Mouse (Mus musculus) forebrain, embryonic 15.5 days (tissue): Measurements from ENCODE around the gene Gm10719. TPM values are rescaled to one million over a fixed set of nuclear protein-coding genes. Genes with fewer than 3 reads are reported as not detected.
"Not testable (repeated sequence)": the region's sequence is repeated elsewhere in the genome, so short reads cannot be mapped to it uniquely, and the experiment has no call there.

Experiments used
- ATAC-seq: fragments of 200-750 bp; cut with Nextera tagmentation; replicated peaks from 2 replicates; pipeline ENCODE4 v1.8.0; 2017; ENCODE audit warnings: mild to moderate bottlenecking, moderate TSS enrichment, moderate library complexity
- H3K27ac ChIP-seq: fragments of 300-500 bp; sonication (generic); replicated peaks from 2 replicates; pipeline ENCODE4 v1.5.1; 2015; ENCODE audit warnings: mild to moderate bottlenecking, inconsistent platforms
- H3K27me3 ChIP-seq: fragments of 300-500 bp; sonication (generic); 2 replicates; pipeline ENCODE4 v1.6.1; 2015; ENCODE audit warnings: inconsistent platforms
- H3K36me3 ChIP-seq: fragments of 300-500 bp; sonication (generic); 2 replicates; pipeline ENCODE4 v1.6.1; 2015; ENCODE audit warnings: mild to moderate bottlenecking, inconsistent platforms
- H3K4me1 ChIP-seq: fragments of 300-500 bp; sonication (generic); 2 replicates; pipeline ENCODE4 v1.6.1; 2015; ENCODE audit warnings: inconsistent platforms
- H3K4me2 ChIP-seq: fragments of 300-500 bp; sonication (generic); replicated peaks from 2 replicates; pipeline ENCODE4 v1.6.1; 2015; ENCODE audit warnings: mild to moderate bottlenecking, inconsistent platforms
- H3K4me3 ChIP-seq: fragments of 300-500 bp; sonication (generic); 2 replicates; pipeline ENCODE4 v1.5.1; 2015; ENCODE audit warnings: mild to moderate bottlenecking, inconsistent platforms
- H3K9ac ChIP-seq: fragments of 300-500 bp; sonication (generic); replicated peaks from 2 replicates; pipeline ENCODE4 v1.6.1; 2015; ENCODE audit warnings: mild to moderate bottlenecking, inconsistent platforms
- H3K9me3 ChIP-seq: fragments of 300-500 bp; sonication (generic); 2 replicates; pipeline ENCODE4 v1.6.1; 2016; ENCODE audit warnings: inconsistent platforms
- WGBS: fragments of 180-500 bp; shearing (Covaris S2); methylation state at CpG from one replicate; pipeline ENCODE4 v1.1.7; 2015; ENCODE audit warnings: mixed read lengths; 5-methylcytosine and 5-hydroxymethylcytosine counted together
- polyA plus RNA-seq: library from polyadenylated mRNA; unstranded; fragments of >200 nt; fragmentation: Nextera tagmentation; extraction: Ambion mirVana; gene quantifications from 2 replicates; pipeline ENCODE4 v1.2.1, GENCODE M21; 2015

Gm10719 gene
- polyA plus RNA-seq = not detected in 2 replicates

- not testable (repeated sequence) for H3K27me3 ChIP-seq, H3K4me1 ChIP-seq, H3K9ac ChIP-seq, H3K4me2 ChIP-seq, ATAC-seq, H3K27ac ChIP-seq, H3K9me3 ChIP-seq, H3K36me3 ChIP-seq, H3K4me3 ChIP-seq
- WGBS = 66% methylated on average over 2 of the region's 9 CpGs
Observed at GRCm38 (mm10) chr9:3017108-3017507, at the start of gene Gm10719. TSS of gene Gm10719 (plus strand) at chr9:3017408.

DNA sequence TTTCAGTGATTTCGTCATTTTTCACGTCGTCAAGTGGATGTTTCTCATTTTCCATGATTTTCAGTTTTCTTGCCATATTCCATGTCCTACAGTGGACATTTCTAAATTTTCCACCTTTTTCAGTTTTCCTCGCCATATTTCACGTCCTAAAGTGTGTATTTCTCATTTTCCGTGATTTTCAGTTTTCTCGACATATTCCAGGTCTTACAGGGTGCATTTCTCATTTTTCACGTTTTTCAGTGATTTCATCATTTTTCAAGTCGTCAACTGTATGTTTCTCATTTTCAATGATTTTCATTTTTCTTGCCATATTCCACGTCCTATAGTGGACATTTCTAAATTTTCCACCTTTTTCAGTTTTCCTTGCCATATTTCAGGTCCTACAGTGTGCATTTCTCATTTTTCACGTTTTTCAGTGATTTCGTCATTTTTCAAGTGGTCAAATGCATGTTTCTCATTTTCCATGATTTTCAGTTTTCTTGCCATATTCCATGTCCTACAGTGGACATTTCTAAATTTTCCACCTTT lies 16.7 kb upstream of the Gm10719 start, which contains the start of gene Gm10722:
Gene Gm10722, plus strand, starts transcription at position 478 of the 528 bp plus-strand sequence.
- H3K36me3 ChIP-seq, H3K4me2 ChIP-seq, H3K9ac ChIP-seq, H3K4me1 ChIP-seq, H3K27ac ChIP-seq, H3K4me3 ChIP-seq, H3K27me3 ChIP-seq, ATAC-seq: not testable (repeated sequence)
- H3K9me3 ChIP-seq = peaks cover 12% of the 10 kb centered on the region
- 73% methylated on average over 12 of the region's 12 CpGs for WGBS

- H3K27me3 ChIP-seq, H3K27ac ChIP-seq, H3K4me3 ChIP-seq, ATAC-seq, H3K4me2 ChIP-seq, H3K36me3 ChIP-seq, H3K9ac ChIP-seq, H3K4me1 ChIP-seq: not testable (repeated sequence)
- H3K9me3 ChIP-seq = peaks cover 12% of the 10 kb centered on the region
- WGBS = 66% methylated on average over 8 of the region's 8 CpGs
Observed at GRCm38 (mm10) chr9:3001006-3001405, 16.2 kb upstream of the Gm10719 start.

GRCm38 (mm10) chr9:3001948-3002659 lies 15.1 kb upstream of the Gm10719 start:
- not testable (repeated sequence) for H3K4me3 ChIP-seq, H3K27me3 ChIP-seq, H3K4me1 ChIP-seq, H3K9ac ChIP-seq, H3K4me2 ChIP-seq, H3K27ac ChIP-seq, H3K36me3 ChIP-seq
- peak; percentile 90 for ATAC-seq
- H3K9me3 ChIP-seq = peaks cover 14% of the 10 kb centered on the region
- 69% methylated on average over 9 of the region's 11 CpGs for WGBS

GRCm38 (mm10) chr9:3002794-3003396 lies 14.3 kb upstream of the Gm10719 start, which contains the start of gene Gm11168:
TSS of gene Gm11168 (plus strand) at chr9:3003346.
- not testable (repeated sequence) for ATAC-seq, H3K27ac ChIP-seq, H3K36me3 ChIP-seq, H3K4me1 ChIP-seq, H3K4me2 ChIP-seq, H3K4me3 ChIP-seq, H3K9ac ChIP-seq, H3K27me3 ChIP-seq
- peaks cover 17% of the 10 kb centered on the region for H3K9me3 ChIP-seq
- 75% methylated on average over 6 of the region's 14 CpGs for WGBS

DNA sequence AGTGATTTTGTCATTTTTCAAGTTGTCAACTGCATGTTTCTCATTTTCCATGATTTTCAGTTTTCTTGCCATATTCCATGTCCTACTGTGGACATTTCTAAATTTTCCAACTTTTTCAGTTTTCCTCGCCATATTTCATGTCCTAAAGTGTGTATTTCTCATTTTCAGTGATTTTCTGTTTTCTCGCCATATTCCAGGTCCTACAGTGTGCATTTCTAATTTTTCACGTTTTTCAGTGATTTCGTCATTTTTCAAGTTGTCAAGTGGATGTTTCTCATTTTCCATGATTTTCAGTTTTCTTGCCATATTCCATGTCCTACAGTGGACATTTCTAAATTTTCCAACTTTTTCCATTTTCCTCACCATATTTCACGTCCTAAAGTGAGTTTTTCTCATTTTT lies 11.0 kb upstream of the Gm10719 start:
- H3K4me1 ChIP-seq, ATAC-seq: not testable (repeated sequence)
- 84% methylated on average over 1 of the region's 5 CpGs for WGBS

GRCm38 (mm10) chr9:3006636-3007035 lies 10.6 kb upstream of the Gm10719 start:
- not testable (repeated sequence) for H3K9ac ChIP-seq, H3K27me3 ChIP-seq
- WGBS = 74% methylated on average over 8 of the region's 8 CpGs

More for the DNA sequence above, 11.0 kb upstream of the Gm10719 start:
- H3K27ac ChIP-seq, H3K36me3 ChIP-seq, H3K4me2 ChIP-seq, H3K9ac ChIP-seq, H3K4me3 ChIP-seq, H3K27me3 ChIP-seq: not testable (repeated sequence)
- peaks cover 20% of the 10 kb centered on the region for H3K9me3 ChIP-seq

GRCm38 (mm10) chr9:3007272-3007671 lies 9.9 kb upstream of the Gm10719 start:
- H3K36me3 ChIP-seq, H3K4me3 ChIP-seq, H3K9ac ChIP-seq, H3K27me3 ChIP-seq, H3K27ac ChIP-seq, H3K4me2 ChIP-seq, H3K4me1 ChIP-seq, ATAC-seq: not testable (repeated sequence)
- WGBS = 75% methylated on average over 8 of the region's 9 CpGs
- H3K9me3 ChIP-seq = peaks cover 17% of the 10 kb centered on the region

More at GRCm38 (mm10) chr9:3006636-3007035, 10.6 kb upstream of the Gm10719 start:
- H3K4me1 ChIP-seq, H3K27ac ChIP-seq, H3K36me3 ChIP-seq, H3K4me2 ChIP-seq, H3K4me3 ChIP-seq: not testable (repeated sequence)
- peaks cover 20% of the 10 kb centered on the region for H3K9me3 ChIP-seq
- peak; percentile 76 for ATAC-seq

GRCm38 (mm10) chr9:3009331-3009730 lies 7.9 kb upstream of the Gm10719 start:
- not testable (repeated sequence) for H3K4me2 ChIP-seq, H3K9ac ChIP-seq, H3K36me3 ChIP-seq, H3K27me3 ChIP-seq, H3K4me1 ChIP-seq, H3K4me3 ChIP-seq, H3K9me3 ChIP-seq, H3K27ac ChIP-seq
- ATAC-seq = 0 out of 2 replicates have a peak, but pooled peaks have one; percentile 55
- WGBS = no CpG with 5 or more reads among the region's 5 CpGs

- not testable (repeated sequence) for ATAC-seq, H3K27ac ChIP-seq, H3K27me3 ChIP-seq, H3K4me1 ChIP-seq, H3K4me2 ChIP-seq, H3K9me3 ChIP-seq, H3K36me3 ChIP-seq, H3K9ac ChIP-seq, H3K4me3 ChIP-seq
- 83% methylated on average over 3 of the region's 7 CpGs for WGBS
Observed at GRCm38 (mm10) chr9:3012054-3012621, 5.1 kb upstream of the Gm10719 start.

- H3K9ac ChIP-seq, H3K36me3 ChIP-seq, H3K27ac ChIP-seq, H3K9me3 ChIP-seq, H3K4me1 ChIP-seq, H3K27me3 ChIP-seq, H3K4me3 ChIP-seq, H3K4me2 ChIP-seq: not testable (repeated sequence)
- WGBS = 20% methylated on average over 1 of the region's 11 CpGs
- peak; percentile 65; the same call in 1 of the 2 replicates for ATAC-seq
Observed at GRCm38 (mm10) chr9:3012733-3013279, 4.4 kb upstream of the Gm10719 start, which contains the start of gene Gm10721. TSS of gene Gm10721 (plus strand) at chr9:3013140.

GRCm38 (mm10) chr9:3015354-3015753 lies 1.9 kb upstream of the Gm10719 start, which contains the start of gene Gm10720:
TSS of gene Gm10720 (plus strand) at chr9:3015654.
- not testable (repeated sequence) for H3K4me3 ChIP-seq, H3K36me3 ChIP-seq, H3K4me2 ChIP-seq, H3K9ac ChIP-seq, H3K27ac ChIP-seq, H3K9me3 ChIP-seq, H3K4me1 ChIP-seq, H3K27me3 ChIP-seq, ATAC-seq
- WGBS = 64% methylated on average over 5 of the region's 9 CpGs
